Mouse (Mus musculus) cerebellum, adult 8-10 months (tissue): ENCODE measurements around the gene Bhlhb9.
"Not testable (repeated sequence)": the region's sequence is repeated elsewhere in the genome, so short reads cannot be mapped to it uniquely, and the experiment has no call there.

Experiments used
- DNase-seq: peaks from one replicate; pipeline ENCODE4 v3.0.0; 2022

The Bhlhb9 gene

DNA sequence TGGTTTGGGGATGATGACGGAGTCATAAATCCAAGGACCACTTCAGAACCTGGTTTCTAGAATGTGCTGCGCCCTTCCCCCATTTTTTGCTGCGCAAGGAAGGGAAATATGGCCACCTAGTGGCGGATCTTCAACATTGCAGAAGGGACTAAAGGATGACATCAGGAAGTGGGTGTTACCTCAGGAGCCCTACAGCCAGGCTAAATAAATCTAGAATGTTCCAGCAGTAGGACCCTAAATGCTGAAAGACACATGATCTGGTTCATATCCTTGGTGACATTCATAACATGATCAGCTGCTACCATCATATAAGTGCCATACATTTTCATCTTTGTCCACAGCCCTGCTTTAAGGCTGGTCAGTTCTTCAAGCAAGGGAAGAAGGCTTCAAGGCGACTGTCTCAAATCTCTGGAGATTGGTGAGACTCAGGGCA, at the start of gene Bhlhb9:
Bhlhb9 (plus strand) TSS at position 383 of the 433 bp plus-strand sequence.
- DNase-seq: peak; percentile 49

GRCm38 (mm10) chrX:135752832-135753231, 44.6 kb upstream of the Bhlhb9 start:
- peak; percentile 74 for DNase-seq

- peak; percentile 20 for DNase-seq
These were observed 35.7 kb upstream of the Bhlhb9 start for GRCm38 (mm10) chrX:135761707-135762106.

- DNase-seq: no peak
These were observed 29.3 kb upstream of the Bhlhb9 start for GRCm38 (mm10) chrX:135768043-135768548.

DNA sequence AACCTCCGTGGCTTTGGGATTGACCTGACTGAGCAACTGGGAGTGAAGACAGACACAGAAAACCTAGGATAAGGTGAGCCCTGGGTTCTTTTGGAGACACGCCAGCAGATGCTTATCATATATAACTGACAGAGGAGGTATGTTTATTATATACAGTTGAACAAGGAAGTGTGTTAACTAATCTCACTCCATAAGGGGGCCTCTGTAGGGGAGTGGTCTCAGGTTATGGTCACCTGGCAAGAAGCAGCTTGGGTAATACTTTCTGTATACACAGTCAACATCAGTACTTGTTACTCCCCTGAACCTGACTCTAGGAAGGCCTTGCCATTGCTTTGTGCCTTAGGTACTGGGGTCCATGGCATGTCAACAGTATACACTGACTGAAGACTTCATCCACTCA, 28.8 kb upstream of the Bhlhb9 start:
- DNase-seq: no peak

- no peak for DNase-seq
These were observed 5.9 kb upstream of the Bhlhb9 start for GRCm38 (mm10) chrX:135791536-135791935.

DNA sequence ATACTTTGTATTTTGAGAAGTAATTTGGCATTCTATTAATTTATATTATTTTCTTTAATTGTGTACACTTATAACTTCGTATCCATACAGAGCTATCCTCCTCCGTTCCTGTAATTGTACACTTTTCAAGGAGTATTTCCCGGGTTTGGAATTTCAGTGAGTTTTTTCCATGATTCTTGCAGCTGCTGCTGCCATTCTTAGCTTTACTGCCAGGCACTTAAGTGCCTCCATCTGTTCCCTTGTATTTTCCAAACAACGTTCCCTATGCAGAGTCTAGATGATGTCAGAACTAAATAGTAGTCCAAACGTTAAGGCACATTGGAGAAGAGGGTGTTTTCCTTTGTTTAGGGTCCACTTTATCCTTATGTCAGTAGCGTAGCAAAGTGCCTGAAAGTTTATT, 5.1 kb upstream of the Bhlhb9 start:
- DNase-seq: no peak

GRCm38 (mm10) chrX:135795591-135796304, 1.6 kb upstream of the Bhlhb9 start:
- DNase-seq: peak; percentile 47

- DNase-seq: peak; percentile 33
These were observed 836 bp upstream of the Bhlhb9 start for GRCm38 (mm10) chrX:135796305-135797211.

- DNase-seq: no peak
These were observed 6.8 kb downstream of the Bhlhb9 start for GRCm38 (mm10) chrX:135804149-135804548.

GRCm38 (mm10) chrX:135805780-135806179, 8.4 kb downstream of the Bhlhb9 start:
- peak; percentile 56 for DNase-seq

GRCm38 (mm10) chrX:135835896-135836295, 38.5 kb downstream of the Bhlhb9 start:
- DNase-seq: not testable (repeated sequence)

GRCm38 (mm10) chrX:135837896-135838295, 40.5 kb downstream of the Bhlhb9 start:
- no peak for DNase-seq

- peak; percentile 56 for DNase-seq
These were observed 41.3 kb downstream of the Bhlhb9 start, which contains the start of gene Gprasp2 for GRCm38 (mm10) chrX:135838521-135839360. Gene Gprasp2, plus strand, starts transcription at chrX:135839034.

DNA sequence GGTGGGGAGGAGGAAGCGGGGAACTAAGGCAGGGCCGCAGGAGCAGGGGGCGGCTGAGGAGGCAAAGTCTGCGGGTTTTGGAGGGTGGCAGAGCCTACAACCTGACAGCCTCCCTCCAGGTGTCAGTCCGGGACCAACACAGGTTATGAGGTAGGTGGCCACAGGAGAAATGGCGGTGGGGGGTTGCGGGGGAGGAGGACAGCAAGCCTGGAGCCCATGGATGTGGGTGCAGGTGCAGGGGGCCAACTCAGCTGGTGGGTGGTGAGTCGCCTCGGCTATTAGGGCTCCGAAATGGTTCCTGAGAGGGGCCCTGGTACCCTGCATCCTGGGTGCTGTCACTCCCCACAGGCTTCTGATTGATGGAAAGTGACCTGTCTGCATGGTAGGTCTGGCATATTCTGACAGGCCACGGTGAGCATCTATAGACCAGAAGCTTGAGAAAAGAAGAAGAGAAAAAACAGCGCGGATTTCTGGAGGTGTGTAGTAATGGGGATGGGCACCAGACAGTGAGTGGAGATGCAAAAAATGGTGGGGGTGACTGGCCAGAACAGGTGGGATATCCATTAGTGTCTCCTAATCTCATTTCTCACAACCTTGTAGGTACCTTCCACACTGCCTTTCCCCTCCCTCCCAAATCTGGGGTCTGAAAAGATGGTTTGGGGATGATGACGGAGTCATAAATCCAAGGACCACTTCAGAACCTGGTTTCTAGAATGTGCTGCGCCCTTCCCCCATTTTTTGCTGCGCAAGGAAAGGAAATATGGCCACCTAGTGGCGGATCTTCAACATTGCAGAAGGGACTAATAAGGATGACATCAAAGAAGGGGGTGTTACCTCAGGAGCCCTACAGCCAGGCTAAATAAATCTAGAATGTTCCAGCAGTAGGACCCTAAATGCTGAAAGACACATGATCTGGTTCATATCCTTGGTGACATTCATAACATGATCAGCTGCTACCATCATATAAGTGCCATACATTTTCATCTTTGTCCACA, 42.3 kb downstream of the Bhlhb9 start:
- peak; percentile 46 for DNase-seq

DNA sequence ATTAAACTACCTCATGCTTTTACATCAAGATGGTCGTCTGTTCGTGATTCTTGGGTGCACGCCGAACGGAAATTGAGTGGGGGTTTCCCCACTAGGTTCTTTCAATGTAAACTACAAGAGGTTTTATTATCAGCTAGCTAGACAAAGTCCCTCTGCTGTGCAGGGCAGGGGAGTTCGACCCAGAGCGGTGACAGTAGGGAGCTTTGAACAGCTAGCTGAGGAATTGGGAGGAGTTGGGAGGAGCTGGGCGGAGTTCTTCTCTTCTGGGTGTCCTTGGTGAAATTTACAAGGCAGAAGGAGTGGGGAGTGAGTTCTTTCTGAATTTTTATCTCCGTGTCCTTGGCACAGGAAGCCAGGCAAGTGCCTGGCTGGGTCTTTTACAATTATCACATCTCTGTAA, 69.4 kb downstream of the Bhlhb9 start:
- DNase-seq: not testable (repeated sequence)

DNA sequence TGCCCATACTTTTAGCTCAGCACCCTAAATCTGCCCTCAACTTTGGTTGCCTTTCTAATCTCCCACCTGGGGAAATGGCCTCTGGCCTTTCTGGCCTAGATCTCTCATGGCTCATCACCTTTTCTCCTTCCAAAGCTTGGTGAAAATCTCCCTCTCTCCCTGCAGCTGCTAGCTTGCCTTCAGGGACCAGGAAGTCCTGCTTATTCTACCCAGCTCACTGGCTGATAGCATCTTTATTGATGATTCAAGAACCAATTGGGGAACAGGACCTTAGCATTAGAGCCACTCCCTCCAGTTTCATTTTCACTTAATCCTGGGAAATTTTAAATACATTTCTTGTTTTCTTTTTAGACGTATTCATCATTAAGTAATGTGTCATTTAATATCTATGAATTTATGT, 79.3 kb downstream of the Bhlhb9 start:
- no peak for DNase-seq

DNA sequence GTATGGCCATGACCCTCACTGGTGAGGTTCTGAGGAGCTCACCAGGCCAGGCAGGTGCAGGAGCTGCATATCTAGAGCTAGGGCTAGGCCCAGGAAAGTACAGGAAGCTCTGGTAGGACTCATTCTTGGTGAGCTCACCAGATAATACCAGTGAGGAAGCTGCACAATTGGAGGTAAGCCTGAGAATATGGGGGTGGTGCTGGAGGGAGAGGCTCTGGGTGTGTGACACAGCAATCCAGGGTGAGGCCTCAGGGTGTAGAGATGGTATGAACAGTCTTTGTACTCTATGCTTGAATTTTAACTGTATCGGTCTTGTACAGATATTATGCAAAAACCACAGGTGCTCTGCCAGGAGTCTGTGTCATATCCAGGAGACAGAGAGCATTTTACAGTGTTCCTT, 82.2 kb downstream of the Bhlhb9 start:
- no peak for DNase-seq

- DNase-seq: peak; percentile 68
These were observed 88.2 kb downstream of the Bhlhb9 start for GRCm38 (mm10) chrX:135885411-135886233.

GRCm38 (mm10) chrX:135886234-135886585, 88.8 kb downstream of the Bhlhb9 start:
- DNase-seq: peak; percentile 39
